12 mouse cellular contexts compared by ENCODE assay signal in the genomic region with DNA sequence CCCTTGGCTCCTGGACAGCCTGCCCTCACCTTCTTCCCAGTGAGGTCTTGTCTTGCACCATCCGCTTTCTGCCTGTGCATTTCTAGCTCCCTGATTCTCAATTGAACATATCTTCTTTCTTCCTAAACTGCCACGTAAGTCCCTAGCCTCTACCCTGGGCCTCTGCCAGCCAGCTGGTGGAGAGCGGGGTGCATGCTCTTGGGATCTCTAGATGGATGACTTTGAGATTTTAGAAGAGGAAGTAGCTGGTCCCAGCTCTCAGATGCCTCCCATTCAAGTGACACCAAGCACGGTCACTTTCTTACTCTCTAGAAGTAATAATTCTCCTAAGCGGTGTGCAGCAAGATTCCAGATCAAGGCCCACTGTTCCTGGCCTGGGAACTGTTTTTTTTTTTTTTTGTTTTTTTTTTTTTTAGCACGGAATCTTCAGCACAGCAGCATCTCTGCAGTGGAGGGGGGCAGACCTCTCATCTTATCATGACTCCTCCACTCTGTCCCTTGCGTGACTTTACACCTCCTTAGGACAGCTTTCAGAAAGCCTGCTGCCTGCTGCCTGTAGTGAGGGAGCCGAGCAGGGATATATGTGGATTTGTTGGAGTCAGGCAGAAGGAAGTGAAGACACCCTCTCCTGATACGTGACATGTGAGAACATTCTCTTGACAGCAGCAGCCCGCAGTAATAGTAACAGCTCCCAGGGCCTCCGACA.
"Had no signal": no experiment of that assay in that cellular context is flagged by ENCODE, and none has a peak within 500 bp of the region (broad histone marks: within the 10 kb centered on the region; RNA-seq: fewer than 3 reads in every experiment).

No protein-coding gene starts in this region.

- DNase-seq: kidney, adult 18-20 months; kidney, postnatal 10 days; lung, postnatal 10 days; right cerebral cortex, postnatal 14 days; thymus, postnatal 36 days had no signal

- H3K4me1 ChIP-seq: liver, embryonic 15.5 days; midbrain, embryonic 15.5 days had no signal

- H3K4me3 ChIP-seq: left cerebral cortex, adult 2 months; limb, embryonic 10.5 days; liver, embryonic 15.5 days; midbrain, embryonic 15.5 days; neural tube, embryonic 13.5 days had no signal

- H3K36me3 ChIP-seq: limb, embryonic 10.5 days; liver, embryonic 15.5 days; midbrain, embryonic 15.5 days; neural tube, embryonic 13.5 days had no signal

- H3K27ac ChIP-seq: left cerebral cortex, adult 2 months; limb, embryonic 10.5 days; liver, embryonic 15.5 days; midbrain, embryonic 15.5 days; neural tube, embryonic 13.5 days had no signal

- H3K4me2 ChIP-seq: liver, embryonic 11.5 days; liver, embryonic 15.5 days; midbrain, embryonic 11.5 days; midbrain, embryonic 15.5 days; neural tube, embryonic 13.5 days had no signal

- H3K27me3 ChIP-seq: liver, embryonic 15.5 days; midbrain, embryonic 15.5 days; neural tube, embryonic 13.5 days had no signal

- H3K9me3 ChIP-seq: limb, embryonic 10.5 days; liver, embryonic 15.5 days; midbrain, embryonic 15.5 days; neural tube, embryonic 13.5 days had no signal

- H3K9ac ChIP-seq: liver, embryonic 15.5 days; midbrain, embryonic 15.5 days; neural tube, embryonic 13.5 days had no signal

- ATAC-seq: midbrain, embryonic 15.5 days had no signal
